Mouse (Mus musculus): ENCODE measurements around the gene Ahnak. TPM values are rescaled to one million over a fixed set of nuclear protein-coding genes. Genes with fewer than 3 reads are reported as not detected.
"Not testable (repeated sequence)": the region's sequence is repeated elsewhere in the genome, so short reads cannot be mapped to it uniquely, and the experiment has no call there.

Ahnak gene
- polyA plus RNA-seq, 1 experiment = 56.8 TPM

GRCm38 (mm10) chr19:9065621-9066561 is 76.8 kb downstream of the Ahnak start:
- DNase-seq (ENCODE audit: low read depth) = no peak

DNA sequence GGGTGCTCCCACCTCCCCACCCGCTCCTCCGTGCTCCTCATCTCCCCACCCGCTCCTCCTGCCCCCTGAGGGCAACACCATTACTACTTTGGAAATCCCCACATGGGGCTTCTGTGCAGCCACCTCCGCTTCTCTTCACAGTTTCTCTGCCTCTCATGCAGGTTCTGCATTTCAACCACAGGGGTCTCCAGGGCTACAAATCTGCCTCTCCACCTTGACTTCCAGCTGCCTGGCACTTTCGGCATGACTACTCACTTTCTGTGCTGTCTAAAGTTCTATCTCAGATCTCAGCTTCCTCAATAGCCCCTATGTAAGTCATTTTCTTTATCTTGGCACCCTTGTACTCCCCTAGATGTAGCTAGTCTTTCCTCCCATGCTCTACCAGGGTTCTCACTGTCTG is 78.2 kb downstream of the Ahnak start:
- no peak for DNase-seq (ENCODE audit: low read depth)

DNA sequence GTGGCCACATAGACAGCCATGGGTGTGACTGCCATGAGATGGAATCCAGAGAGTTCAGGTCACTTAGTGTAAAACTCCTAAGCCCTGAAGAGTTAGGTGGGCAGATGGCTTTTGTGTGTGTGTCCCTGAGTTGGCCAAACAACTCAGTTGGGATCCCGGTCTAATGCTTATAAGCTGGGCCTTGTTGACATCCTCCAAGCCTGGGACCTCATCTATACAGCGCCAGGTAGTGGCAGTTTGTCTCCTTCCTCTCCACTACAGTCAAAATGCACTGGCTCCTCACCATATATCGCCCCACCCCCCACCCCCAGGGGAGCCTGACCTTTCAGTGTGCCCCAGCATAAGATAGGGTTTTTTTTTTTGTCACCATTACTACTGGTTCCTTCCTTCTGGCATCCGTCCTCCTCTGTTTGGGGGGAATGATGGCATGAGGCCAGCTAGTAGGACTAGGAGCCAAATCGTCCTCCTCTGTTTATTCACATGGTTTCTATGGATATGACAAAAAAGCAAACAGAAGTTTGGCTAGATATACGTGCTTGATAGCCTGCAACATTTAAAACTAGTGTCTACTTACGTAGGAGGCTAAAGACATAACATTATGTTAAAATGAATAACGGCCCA is 80.7 kb downstream of the Ahnak start:
- no peak for DNase-seq (ENCODE audit: low read depth)

DNA sequence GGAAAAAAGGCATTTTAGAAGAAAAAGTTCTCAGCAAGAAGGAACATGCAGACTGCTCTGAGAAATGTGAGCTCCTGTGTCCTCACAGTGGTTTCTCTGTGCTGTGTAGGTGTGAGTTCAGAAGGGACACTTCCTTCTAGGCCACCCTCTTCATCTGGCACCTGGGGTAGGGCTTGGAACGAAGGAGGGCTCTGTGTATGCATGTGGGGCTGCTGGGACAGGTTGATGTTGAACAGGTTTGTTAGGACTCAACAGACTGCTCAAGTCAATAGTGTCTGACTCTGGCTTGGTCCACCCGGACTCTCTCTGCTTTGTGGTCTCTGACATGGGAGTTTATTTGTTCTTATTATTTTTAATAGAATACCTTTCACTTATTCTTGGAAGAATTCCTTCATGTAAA is 81.2 kb downstream of the Ahnak start:
- no peak for DNase-seq (ENCODE audit: low read depth)

- no peak for DNase-seq (ENCODE audit: low read depth)
Measured at GRCm38 (mm10) chr19:9071456-9072156, 82.5 kb downstream of the Ahnak start.

GRCm38 (mm10) chr19:9072157-9072530 is 83.1 kb downstream of the Ahnak start:
- DNase-seq (ENCODE audit: low read depth) = no peak

- DNase-seq (ENCODE audit: low read depth) = no peak
Measured at GRCm38 (mm10) chr19:9073776-9074411, 84.8 kb downstream of the Ahnak start.

DNA sequence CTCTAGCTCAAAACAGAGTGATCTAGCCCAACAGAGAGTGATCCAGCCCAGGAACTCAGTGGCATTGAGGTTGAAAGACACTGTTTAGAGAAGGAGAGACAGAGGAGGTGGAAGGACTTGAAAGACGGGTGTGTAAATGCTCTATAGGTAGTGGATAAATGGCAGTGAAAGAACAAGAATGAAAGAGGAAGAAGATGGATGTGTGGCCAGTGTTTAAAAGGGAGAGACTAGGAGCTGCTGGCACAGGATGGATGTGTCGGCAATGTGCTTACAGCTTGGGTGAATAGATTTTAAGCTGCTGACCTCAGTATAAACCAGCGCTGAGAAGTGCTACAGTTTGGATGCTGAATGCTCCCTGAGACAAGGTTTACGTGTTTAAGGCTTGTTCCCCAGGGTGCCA is 85.3 kb downstream of the Ahnak start:
- DNase-seq (ENCODE audit: low read depth) = no peak

- DNase-seq (ENCODE audit: low read depth) = no peak
Measured at GRCm38 (mm10) chr19:9075558-9075957, 86.5 kb downstream of the Ahnak start.

DNA sequence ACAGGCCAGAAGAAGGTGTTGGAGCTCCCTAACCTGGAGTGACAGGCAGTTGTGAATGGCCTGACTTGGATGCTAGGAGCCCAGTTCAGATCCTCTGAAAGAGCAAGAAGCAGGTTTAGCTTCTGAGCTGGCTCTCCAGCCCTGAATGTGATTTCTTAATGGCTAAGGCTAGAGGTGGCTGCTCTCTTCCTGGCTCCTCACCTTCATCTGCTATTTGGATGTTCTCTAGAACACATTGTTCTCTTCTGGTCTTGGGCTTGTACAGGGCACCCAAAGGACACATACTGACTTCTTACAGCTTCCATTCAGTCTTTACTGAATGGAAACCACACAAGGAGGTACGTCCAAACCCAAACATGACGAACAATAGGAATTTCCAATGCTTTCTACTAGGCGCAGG is 87.0 kb downstream of the Ahnak start:
- DNase-seq (ENCODE audit: low read depth) = no peak

GRCm38 (mm10) chr19:9076982-9077660 is 88.0 kb downstream of the Ahnak start:
- DNase-seq (ENCODE audit: low read depth) = no peak

DNA sequence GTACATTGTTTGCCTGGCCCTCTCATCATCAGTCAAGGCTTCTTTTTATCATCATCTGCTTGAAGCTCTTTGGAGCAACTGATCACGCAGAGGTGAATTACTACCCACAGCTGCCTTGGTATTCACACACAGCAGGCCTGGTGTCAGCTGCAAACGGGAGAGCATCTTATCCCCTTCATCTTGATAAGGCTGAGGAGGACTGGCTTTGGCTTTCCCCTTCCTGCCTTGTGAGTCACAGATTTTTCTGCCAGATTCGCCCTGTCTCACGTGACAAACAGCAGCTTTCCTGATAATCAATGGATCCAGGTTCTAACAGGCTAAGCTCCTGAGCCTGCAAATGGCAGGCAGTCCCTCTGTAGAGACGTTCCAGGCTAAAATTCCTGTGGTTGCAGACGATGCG is 90.8 kb downstream of the Ahnak start:
- no peak for DNase-seq (ENCODE audit: low read depth)

- DNase-seq (ENCODE audit: low read depth) = no peak
Measured at GRCm38 (mm10) chr19:9081311-9082190, 92.5 kb downstream of the Ahnak start.

DNA sequence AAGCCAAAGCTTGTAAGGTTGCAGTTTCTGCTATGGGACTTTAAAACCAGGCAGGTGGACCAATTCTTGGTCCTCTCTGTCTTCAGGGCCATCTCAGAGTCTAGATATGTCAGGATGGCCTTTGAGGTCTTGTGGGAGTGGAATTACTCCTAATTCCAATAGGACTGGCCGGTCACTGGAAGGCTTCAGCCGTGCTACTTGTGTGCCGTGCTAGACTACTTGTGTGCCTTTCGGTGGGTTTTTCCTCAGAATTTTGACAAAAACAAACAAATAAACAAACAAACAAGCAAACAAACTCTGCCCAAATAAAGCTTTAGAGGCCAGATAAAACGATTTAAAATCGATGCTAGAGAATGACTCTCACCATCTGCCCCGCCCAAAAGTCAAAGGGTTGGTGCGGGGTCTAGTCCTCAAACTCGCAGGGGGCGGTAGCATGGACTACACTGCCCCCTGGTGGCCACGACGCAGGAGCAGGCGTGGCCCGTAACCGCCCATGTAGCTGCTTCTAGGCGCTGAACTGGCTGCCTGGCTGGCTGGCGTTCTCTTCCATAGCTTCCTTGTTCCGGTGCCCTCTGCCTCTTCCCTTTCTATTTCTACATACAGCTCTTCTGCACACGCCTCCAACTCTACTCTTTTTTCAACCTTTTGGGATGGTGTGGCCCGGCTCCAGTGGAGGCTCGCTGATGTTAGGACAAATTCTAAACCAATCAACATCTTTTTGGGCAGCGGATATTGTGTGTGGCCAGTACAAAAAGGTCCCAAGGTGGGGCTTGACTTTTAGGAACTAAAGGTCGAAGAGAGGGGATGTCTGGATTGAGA is 93.3 kb downstream of the Ahnak start:
- no peak for DNase-seq (ENCODE audit: low read depth)

- DNase-seq (ENCODE audit: low read depth) = no peak
Measured at GRCm38 (mm10) chr19:9083010-9083355, 93.9 kb downstream of the Ahnak start.

GRCm38 (mm10) chr19:9083892-9084291 is 94.8 kb downstream of the Ahnak start:
- not testable (repeated sequence) for DNase-seq (ENCODE audit: low read depth)

GRCm38 (mm10) chr19:9087821-9088220 is 98.7 kb downstream of the Ahnak start, which contains the start of gene Scgb1a1:
Scgb1a1 (minus strand) TSS chr19:9087958.
- no peak for DNase-seq (ENCODE audit: low read depth)

DNA sequence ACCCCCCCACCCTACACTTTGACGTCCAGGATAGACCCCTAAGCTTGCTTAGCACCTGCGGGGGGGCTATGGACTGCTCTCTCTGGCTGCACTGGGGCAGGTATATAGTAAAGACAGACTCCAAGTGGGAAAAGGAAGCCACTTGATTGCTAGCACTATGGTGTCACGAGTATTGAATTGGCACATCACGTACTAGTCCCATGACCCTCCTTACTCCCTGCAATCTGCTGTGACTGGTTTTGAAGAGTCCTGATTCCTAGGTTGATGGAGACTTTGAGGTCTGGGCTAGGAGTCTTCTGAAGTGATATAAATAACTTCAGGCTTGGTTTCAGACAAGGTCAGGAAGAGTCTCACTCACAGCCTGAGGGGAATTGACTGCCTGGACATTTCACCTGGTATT is 101.1 kb downstream of the Ahnak start:
- no peak for DNase-seq (ENCODE audit: low read depth)

DNA sequence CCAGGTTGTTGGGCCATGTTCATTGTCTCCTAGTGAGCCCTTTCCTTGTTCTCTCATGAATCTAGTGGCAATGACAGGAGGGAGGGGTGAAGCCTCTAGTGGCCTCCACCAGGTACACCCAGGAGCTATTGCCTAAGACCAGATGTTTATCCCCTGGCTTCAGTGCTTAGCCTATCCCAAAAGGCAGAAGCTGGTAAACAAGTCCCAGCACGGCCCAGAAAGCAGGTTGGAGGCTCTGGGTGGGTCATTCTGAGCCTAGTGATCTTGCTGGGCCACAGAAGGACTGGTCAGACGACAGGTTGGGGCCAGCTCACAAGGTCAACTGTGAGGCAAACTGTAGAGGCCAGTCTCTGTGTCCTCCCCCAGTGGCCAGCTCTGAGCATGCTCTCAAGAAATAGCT is 101.6 kb downstream of the Ahnak start:
- DNase-seq (ENCODE audit: low read depth) = no peak

DNA sequence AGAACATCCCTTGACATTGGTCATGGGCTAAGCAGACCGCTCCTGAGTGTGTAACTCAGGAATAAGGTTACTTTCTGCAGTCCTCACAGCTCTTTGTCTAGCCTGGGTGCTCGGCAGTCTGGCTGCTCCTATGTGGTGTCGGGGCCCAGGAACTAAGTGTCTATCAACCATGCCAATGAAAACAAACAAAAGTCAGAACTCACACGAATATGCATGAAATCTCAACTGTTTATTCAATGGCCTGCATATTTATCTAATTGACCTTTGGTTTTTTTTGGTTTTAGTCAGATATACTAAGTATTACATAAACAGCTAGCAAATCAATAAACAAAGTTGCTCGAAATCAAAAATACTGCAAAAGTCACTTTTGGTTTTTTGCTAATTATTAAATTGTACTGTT is 106.0 kb downstream of the Ahnak start:
- no peak for DNase-seq (ENCODE audit: low read depth)
